In the genomic region with DNA sequence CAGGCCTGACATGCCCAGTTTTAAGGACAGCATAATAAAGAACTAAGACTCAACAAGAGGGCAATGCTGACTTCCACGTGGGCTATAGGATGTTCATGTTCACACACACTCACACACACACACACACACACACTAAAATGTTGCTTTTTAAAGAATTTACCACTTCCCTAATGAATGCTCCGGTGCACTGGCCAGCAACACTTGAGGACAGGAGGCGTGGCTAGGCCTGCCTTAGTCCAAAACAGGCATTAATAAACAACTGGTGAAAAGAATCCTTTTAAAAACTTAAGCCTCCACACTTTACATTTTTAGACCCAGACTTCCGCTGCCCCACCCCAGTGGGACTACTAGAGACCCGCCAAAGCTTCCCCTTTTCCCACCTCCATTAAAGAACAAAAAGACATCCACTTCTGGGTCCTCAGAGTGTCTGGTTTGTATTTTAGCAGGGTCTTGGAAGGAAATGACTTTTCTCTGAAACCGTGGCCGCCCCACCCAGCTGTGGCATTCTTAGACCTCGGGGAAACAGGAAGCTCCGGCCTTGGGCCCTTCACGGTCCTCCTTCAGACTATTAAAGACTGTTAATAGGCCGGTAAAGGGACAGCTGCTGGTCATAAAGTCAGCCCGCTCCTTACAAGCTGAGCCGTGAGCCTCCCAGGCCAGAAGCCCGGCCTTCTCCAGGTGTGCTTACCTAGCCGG, we compare ENCODE assay signal across 8 mouse cellular contexts. TPM values are rescaled to one million over a fixed set of nuclear protein-coding genes. Genes with fewer than 3 reads are reported as not detected.
DNase-seq lines count a peak whose midpoint lies in the region; ATAC-seq lines count a peak whose summit lies in the region.

No protein-coding gene starts in this region.

- peak overlapping the region; percentile 32 for H3K4me3 ChIP-seq in intestine, embryonic 14.5 days (ENCODE audit: low read depth, low read length)
- peak overlapping the region; percentile 35 for H3K4me3 ChIP-seq in liver, embryonic 16.5 days (ENCODE audit: low read depth, low read length)
- H3K4me3 ChIP-seq in neural tube, embryonic 12.5 days: no peak overlapping the region

- peak; percentile 62 to 83 for DNase-seq in adrenal gland, adult (ENCODE audit: inconsistent age in 2 of 2, low spot score in 1 of 2)
- DNase-seq in adrenal gland, adult 8-10 months: no peak
- peak; percentile 20 for DNase-seq in brain, adult 2 months (ENCODE audit: low read depth, low spot score)
- DNase-seq in gastrocnemius, postnatal 25 days: peak; percentile 60
- peak; percentile 73 for DNase-seq in intestine, embryonic 14.5 days (ENCODE audit: low spot score)
- DNase-seq in thymus, postnatal 36 days: no peak

- peaks cover 13% of the 10 kb centered on the region for H3K36me3 ChIP-seq in intestine, embryonic 14.5 days (ENCODE audit: control insufficient read depth, insufficient read depth, low read length)
- peaks cover 7% of the 10 kb centered on the region; the same call in 1 of the 2 replicates for H3K36me3 ChIP-seq in liver, embryonic 16.5 days (ENCODE audit: control insufficient read depth, insufficient read depth)
- H3K36me3 ChIP-seq in neural tube, embryonic 12.5 days: peaks cover 6% of the 10 kb centered on the region; the same call in 1 of the 2 replicates

- H3K9ac ChIP-seq in intestine, embryonic 14.5 days (ENCODE audit: low read length): peak overlapping the region; percentile 35
- peak overlapping the region; percentile 37; the same call in 1 of the 2 replicates for H3K9ac ChIP-seq in liver, embryonic 16.5 days (ENCODE audit: low read depth, low read length)
- H3K9ac ChIP-seq in neural tube, embryonic 12.5 days: 0 out of 2 replicates have a peak overlapping the region, but pooled peaks have one; percentile 27

- H3K4me1 ChIP-seq in intestine, embryonic 14.5 days (replicated peaks; ENCODE audit: control insufficient read depth, insufficient read depth, low read length): peaks cover 37% of the 10 kb centered on the region
- peaks cover 13% of the 10 kb centered on the region for H3K4me1 ChIP-seq in liver, embryonic 16.5 days (ENCODE audit: control insufficient read depth, low read depth, low read length)
- H3K4me1 ChIP-seq in neural tube, embryonic 12.5 days: peaks cover 22% of the 10 kb centered on the region

- peak; percentile 41; the same call in 1 of the 2 replicates for ATAC-seq in intestine, embryonic 14.5 days (replicated peaks; ENCODE audit: low FRiP score, low TSS enrichment, low read depth)
- peak; percentile 35 for ATAC-seq in liver, embryonic 16.5 days (ENCODE audit: low read depth)
- no peak for ATAC-seq in neural tube, embryonic 12.5 days (ENCODE audit: low FRiP score, low read depth)

- H3K27me3 ChIP-seq in intestine, embryonic 14.5 days (replicated peaks; ENCODE audit: control insufficient read depth, insufficient read depth, low read length): no peaks in the 10 kb centered on the region
- no peaks in the 10 kb centered on the region for H3K27me3 ChIP-seq in liver, embryonic 16.5 days (ENCODE audit: control insufficient read depth, insufficient read depth, low read depth, low read length)
- H3K27me3 ChIP-seq in neural tube, embryonic 12.5 days (replicated peaks): no peaks in the 10 kb centered on the region

- peak overlapping the region; percentile 57 for H3K4me2 ChIP-seq in intestine, embryonic 14.5 days (ENCODE audit: low read length)
- peak overlapping the region; percentile 39 for H3K4me2 ChIP-seq in liver, embryonic 16.5 days (ENCODE audit: low read depth, low read length)
- H3K4me2 ChIP-seq in neural tube, embryonic 12.5 days (replicated peaks): peak overlapping the region; percentile 33

- WGBS in intestine, embryonic 14.5 days: 10% methylated on average over 15 of the region's 15 CpGs
- WGBS in liver, embryonic 16.5 days (ENCODE audit: insufficient replicate concordance): 10% methylated on average over 15 of the region's 15 CpGs
- 9% methylated on average over 15 of the region's 15 CpGs for WGBS in neural tube, embryonic 12.5 days

- H3K9me3 ChIP-seq in intestine, embryonic 14.5 days (ENCODE audit: control insufficient read depth, low read length): no peaks in the 10 kb centered on the region
- H3K9me3 ChIP-seq in liver, embryonic 16.5 days (replicated peaks; ENCODE audit: control insufficient read depth, low read length): no peaks in the 10 kb centered on the region
- H3K9me3 ChIP-seq in neural tube, embryonic 12.5 days: no peaks in the 10 kb centered on the region

- peak overlapping the region; percentile 97 for H3K27ac ChIP-seq in intestine, embryonic 14.5 days (ENCODE audit: low read depth)
- peak overlapping the region; percentile 86 for H3K27ac ChIP-seq in liver, embryonic 16.5 days (ENCODE audit: low read length)
- H3K27ac ChIP-seq in neural tube, embryonic 12.5 days: no peak overlapping the region

RNA-seq across cellular contexts. Expression of gene Zdhhc18, which starts 9.7 kb away (rescaled TPM):
- total RNA-seq in adrenal gland, adult 8-10 months (2022): 10 to 100 TPM; 17.9 to 39.5 (median 29.0) TPM
- 10 to 100 TPM; 22.9 to 24.3 TPM for total RNA-seq in gastrocnemius, postnatal 25 days (2021)
- polyA plus RNA-seq in intestine, embryonic 14.5 days (2014; fragmentation: Nextera tagmentation; extraction: Ambion mirVana): 1.9 and 2.2 TPM in 2 replicates
- 0.79 and 1.1 TPM in 2 replicates for polyA plus RNA-seq in liver, embryonic 16.5 days (2015; fragmentation: Nextera tagmentation; extraction: Ambion mirVana)
- polyA plus RNA-seq in neural tube, embryonic 12.5 days (2016; fragmentation: Nextera tagmentation; extraction: Ambion mirVana): 9.9 and 11.5 TPM in 2 replicates

RNA-seq across cellular contexts. Expression of gene Pigv, which starts 12.8 kb away (rescaled TPM):
- total RNA-seq in adrenal gland, adult 8-10 months (2022): 10 to 100 TPM; 26.0 to 31.0 (median 27.3) TPM
- 1 to 10 TPM; 8.3 to 9.6 TPM for total RNA-seq in gastrocnemius, postnatal 25 days (2021)
- 13.3 and 14.4 TPM in 2 replicates for polyA plus RNA-seq in intestine, embryonic 14.5 days (2014; fragmentation: Nextera tagmentation; extraction: Ambion mirVana)
- polyA plus RNA-seq in liver, embryonic 16.5 days (2015; fragmentation: Nextera tagmentation; extraction: Ambion mirVana): 6.0 and 6.7 TPM in 2 replicates
- 16.4 and 16.9 TPM in 2 replicates for polyA plus RNA-seq in neural tube, embryonic 12.5 days (2016; fragmentation: Nextera tagmentation; extraction: Ambion mirVana)

RNA-seq across cellular contexts. Expression of gene Sfn, which starts 57.7 kb away (rescaled TPM):
- total RNA-seq in adrenal gland, adult 8-10 months (2022): 1 to 10 TPM; 2.0 to 3.0 (median 2.3) TPM
- total RNA-seq in gastrocnemius, postnatal 25 days (2021): 1 to 10 TPM; 1.1 to 1.2 TPM
- polyA plus RNA-seq in intestine, embryonic 14.5 days (2014; fragmentation: Nextera tagmentation; extraction: Ambion mirVana): 39.2 and 42.7 TPM in 2 replicates
- polyA plus RNA-seq in liver, embryonic 16.5 days (2015; fragmentation: Nextera tagmentation; extraction: Ambion mirVana): 0.27 and 0.61 TPM in 2 replicates
- 8.3 and 9.5 TPM in 2 replicates for polyA plus RNA-seq in neural tube, embryonic 12.5 days (2016; fragmentation: Nextera tagmentation; extraction: Ambion mirVana)

Comparison
In these comparisons a context has a peak if more than half of its experiments do, and no peak if none do; other contexts are left out.
1. DNase-seq: peak in adrenal gland, adult (2 of 2), brain, adult 2 months (single experiment), gastrocnemius, postnatal 25 days (single experiment) and intestine, embryonic 14.5 days (single experiment); none in adrenal gland, adult 8-10 months (single experiment) and thymus, postnatal 36 days (0 of 2).
2. Peak in every context shown above with its lines, with median percentiles within 50 percentile points of each other: H3K4me2 ChIP-seq and H3K9ac ChIP-seq.